In genomic region chr3:105736148-105736547, GRCm38 (mm10) we compare ENCODE assay signal across 22 mouse cellular contexts. TPM values are rescaled to one million over a fixed set of nuclear protein-coding genes. Genes with fewer than 3 reads are reported as not detected.
DNase-seq lines count a peak whose midpoint lies in the region; ATAC-seq lines count a peak whose summit lies in the region.
"Had no signal": no experiment of that assay in that cellular context is flagged by ENCODE, and none has a peak within 500 bp of the region (broad histone marks: within the 10 kb centered on the region; RNA-seq: fewer than 3 reads in every experiment).

No protein-coding gene starts in this region.

- no peaks in the 10 kb centered on the region for H3K9me3 ChIP-seq in lung, embryonic 16.5 days (ENCODE audit: control insufficient read depth, low read length)
- H3K9me3 ChIP-seq in midbrain, embryonic 11.5 days (ENCODE audit: control insufficient read depth, low read length): no peaks in the 10 kb centered on the region
- no peaks in the 10 kb centered on the region for H3K9me3 ChIP-seq in midbrain, embryonic 10.5 days (replicated peaks)
- H3K9me3 ChIP-seq: embryonic facial prominence, embryonic 13.5 days; embryonic facial prominence, embryonic 15.5 days; forebrain, embryonic 10.5 days; forebrain, embryonic 12.5 days had no signal

- WGBS in lung, embryonic 16.5 days: 65% methylated on average over 1 of the region's 1 CpGs
- WGBS in midbrain, embryonic 11.5 days: 90% methylated on average over 1 of the region's 1 CpGs
- WGBS in midbrain, embryonic 10.5 days: 90% methylated on average over 1 of the region's 1 CpGs

- no peak overlapping the region for H3K4me2 ChIP-seq in lung, embryonic 16.5 days (ENCODE audit: low read depth, low read length)
- H3K4me2 ChIP-seq in midbrain, embryonic 11.5 days: no peak overlapping the region
- H3K4me2 ChIP-seq: embryonic facial prominence, embryonic 13.5 days; embryonic facial prominence, embryonic 15.5 days; forebrain, embryonic 12.5 days had no signal

- no peaks in the 10 kb centered on the region for H3K27me3 ChIP-seq in lung, embryonic 16.5 days (ENCODE audit: control insufficient read depth, insufficient read depth, low read depth, low read length)
- no peaks in the 10 kb centered on the region for H3K27me3 ChIP-seq in midbrain, embryonic 11.5 days (ENCODE audit: control insufficient read depth, insufficient read depth, low read length)
- no peaks in the 10 kb centered on the region for H3K27me3 ChIP-seq in midbrain, embryonic 10.5 days (ENCODE audit: low read depth, poor library complexity, severe bottlenecking)
- H3K27me3 ChIP-seq: embryonic facial prominence, embryonic 13.5 days; embryonic facial prominence, embryonic 15.5 days; forebrain, embryonic 12.5 days had no signal

- ATAC-seq in lung, embryonic 16.5 days (ENCODE audit: low read depth): peak; percentile 82
- ATAC-seq in midbrain, embryonic 11.5 days (ENCODE audit: low FRiP score): no peak
- ATAC-seq: forebrain, embryonic 14.5 days had no signal

- H3K4me3 ChIP-seq in lung, embryonic 16.5 days (ENCODE audit: low read length): no peak overlapping the region
- no peak overlapping the region for H3K4me3 ChIP-seq in midbrain, embryonic 11.5 days (ENCODE audit: low read depth, low read length)
- H3K4me3 ChIP-seq in midbrain, embryonic 10.5 days: no peak overlapping the region
- H3K4me3 ChIP-seq: embryonic facial prominence, embryonic 13.5 days; embryonic facial prominence, embryonic 15.5 days; erythroblast, embryonic 14.5 days; forebrain, embryonic 10.5 days; forebrain, embryonic 12.5 days had no signal

- H3K4me1 ChIP-seq in lung, embryonic 16.5 days (replicated peaks; ENCODE audit: control insufficient read depth, insufficient read depth, low read length): 0 out of 2 replicates have a peak, but pooled peaks cover 5% of the 10 kb centered on the region
- no peaks in the 10 kb centered on the region for H3K4me1 ChIP-seq in midbrain, embryonic 11.5 days (ENCODE audit: control insufficient read depth, insufficient read depth, low read length)
- no peaks in the 10 kb centered on the region for H3K4me1 ChIP-seq in midbrain, embryonic 10.5 days
- H3K4me1 ChIP-seq: embryonic facial prominence, embryonic 13.5 days; embryonic facial prominence, embryonic 15.5 days; forebrain, embryonic 10.5 days; forebrain, embryonic 12.5 days had no signal

- H3K36me3 ChIP-seq in lung, embryonic 16.5 days (ENCODE audit: control insufficient read depth, insufficient read depth, low read length): no peaks in the 10 kb centered on the region; the same call in 1 of the 2 replicates
- H3K36me3 ChIP-seq in midbrain, embryonic 11.5 days (ENCODE audit: control insufficient read depth, insufficient read depth, low read length): peaks cover 4% of the 10 kb centered on the region
- peaks cover 39% of the 10 kb centered on the region for H3K36me3 ChIP-seq in midbrain, embryonic 10.5 days

- H3K27ac ChIP-seq in lung, embryonic 16.5 days (ENCODE audit: low read length): peak overlapping the region; percentile 49
- H3K27ac ChIP-seq in midbrain, embryonic 11.5 days (ENCODE audit: low read depth, low read length): no peak overlapping the region
- no peak overlapping the region for H3K27ac ChIP-seq in midbrain, embryonic 10.5 days (replicated peaks)
- H3K27ac ChIP-seq: embryonic facial prominence, embryonic 13.5 days; embryonic facial prominence, embryonic 15.5 days; forebrain, embryonic 10.5 days; forebrain, embryonic 12.5 days had no signal

- H3K9ac ChIP-seq in lung, embryonic 16.5 days (ENCODE audit: low read length): no peak overlapping the region
- no peak overlapping the region for H3K9ac ChIP-seq in midbrain, embryonic 11.5 days (ENCODE audit: low read length)
- H3K9ac ChIP-seq: embryonic facial prominence, embryonic 13.5 days; embryonic facial prominence, embryonic 15.5 days; forebrain, embryonic 12.5 days had no signal

- DNase-seq in lung, postnatal 10 days: no peak
- DNase-seq in lung, postnatal 25 days (ENCODE audit: low spot score): peak; percentile 26
- DNase-seq in lung, postnatal 14 days: no peak
- peak; percentile 73 for DNase-seq in midbrain, embryonic 11.5 days (ENCODE audit: low spot score, missing footprints)
- DNase-seq in midbrain, embryonic 10.5 days (ENCODE audit: low spot score): no peak
- DNase-seq: adrenal gland, adult 2 months; adrenal gland, postnatal 10 days; adrenal gland, postnatal 25 days; cerebellum, adult 11 months; cerebellum, adult 18-20 months; cerebellum, adult 8-10 months; cerebellum, adult 9-11 months; cerebellum, postnatal 14 days; cerebellum, postnatal 36 days; embryo, embryonic 11 days had no signal

RNA-seq across cellular contexts. Expression of gene Inka2, which starts 31.7 kb away (rescaled TPM):
- 2.4 and 2.5 TPM in 2 replicates for polyA plus RNA-seq in lung, embryonic 16.5 days (2015; fragmentation: Nextera tagmentation; extraction: Ambion mirVana)
- polyA plus RNA-seq in midbrain, embryonic 11.5 days (2014; fragmentation: Nextera tagmentation; extraction: Ambion mirVana): 0.34 and 0.56 TPM in 2 replicates
- polyA plus RNA-seq in midbrain, embryonic 10.5 days (2016; fragmentation: Nextera tagmentation; extraction: Ambion mirVana): 0.90 and 1.0 TPM in 2 replicates

RNA-seq across cellular contexts. Expression of gene Ddx20, which starts 48.8 kb away (rescaled TPM):
- 36.5 and 37.0 TPM in 2 replicates for polyA plus RNA-seq in lung, embryonic 16.5 days (2015; fragmentation: Nextera tagmentation; extraction: Ambion mirVana)
- polyA plus RNA-seq in midbrain, embryonic 11.5 days (2014; fragmentation: Nextera tagmentation; extraction: Ambion mirVana): 46.3 and 52.7 TPM in 2 replicates
- 51.3 and 53.5 TPM in 2 replicates for polyA plus RNA-seq in midbrain, embryonic 10.5 days (2016; fragmentation: Nextera tagmentation; extraction: Ambion mirVana)

Comparison
In these comparisons a context has a peak if more than half of its experiments do, and no peak if none do; other contexts are left out.
1. DNase-seq: peak in lung, postnatal 25 days (single experiment) and midbrain, embryonic 11.5 days (single experiment); none in lung, postnatal 10 days (single experiment), lung, postnatal 14 days (single experiment) and midbrain, embryonic 10.5 days (single experiment).